Mouse (Mus musculus): ENCODE results near the gene Gm28053. TPM values are rescaled to one million over a fixed set of nuclear protein-coding genes. Genes with fewer than 3 reads are reported as not detected.

Gm28053 gene
- polyA plus RNA-seq, 1 experiment from 2014 or later, result 0.59 TPM

DNA sequence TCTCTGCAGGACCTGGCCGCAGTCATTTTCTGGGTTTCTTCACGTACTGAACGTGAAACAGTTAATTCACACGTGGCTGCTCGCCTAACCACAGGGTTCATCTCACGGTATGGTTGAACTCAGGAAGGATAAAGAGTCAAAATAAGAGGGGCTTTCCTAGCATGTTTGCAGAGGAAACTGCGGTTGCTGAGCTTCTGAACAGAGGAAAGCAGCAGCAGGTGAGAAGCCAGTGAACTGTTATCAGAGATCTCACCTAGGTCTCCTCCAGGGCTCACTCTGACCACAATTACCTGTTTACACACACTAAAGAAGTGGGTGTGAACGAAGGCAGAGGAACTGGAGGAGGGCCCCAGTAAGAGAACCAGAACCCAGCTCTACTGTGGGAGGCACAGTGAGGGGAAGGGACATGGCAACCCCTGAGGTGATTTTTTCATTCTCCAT is 14.5 kb downstream of the Gm28053 start:
- DNase-seq (ENCODE audit: low spot score) (no peak), ATAC-seq (ENCODE audit: low FRiP score, low TSS enrichment) (no peak)
- Histone ChIP-seq H3K36me3 (ENCODE audit: control insufficient read depth, insufficient read depth, low read length) (no peaks in the 10 kb centered on the region), H3K9ac (ENCODE audit: low read length) (no peak overlapping the region), H3K9me3 (ENCODE audit: control insufficient read depth, low read length) (no peaks in the 10 kb centered on the region), H3K4me2 (replicated peaks; ENCODE audit: low read depth) (no peak overlapping the region), H3K27ac (replicated peaks) (no peak overlapping the region), H3K27me3 (ENCODE audit: control insufficient read depth, insufficient read depth, low read length) (no peaks in the 10 kb centered on the region), H3K4me1 (replicated peaks; ENCODE audit: control insufficient read depth, insufficient read depth) (no peaks in the 10 kb centered on the region), H3K4me3 (ENCODE audit: low read depth, low read length) (no peak overlapping the region)
- no peak for TF ChIP-seq EP300 (optimal IDR thresholded peaks at IDR 0.05)
- no peak for TF ChIP-seq CTCF (IDR thresholded peaks at IDR 0.05; ENCODE audit: low read depth)
- WGBS, result 40% methylated on average over 8 of the region's 8 CpGs

DNA sequence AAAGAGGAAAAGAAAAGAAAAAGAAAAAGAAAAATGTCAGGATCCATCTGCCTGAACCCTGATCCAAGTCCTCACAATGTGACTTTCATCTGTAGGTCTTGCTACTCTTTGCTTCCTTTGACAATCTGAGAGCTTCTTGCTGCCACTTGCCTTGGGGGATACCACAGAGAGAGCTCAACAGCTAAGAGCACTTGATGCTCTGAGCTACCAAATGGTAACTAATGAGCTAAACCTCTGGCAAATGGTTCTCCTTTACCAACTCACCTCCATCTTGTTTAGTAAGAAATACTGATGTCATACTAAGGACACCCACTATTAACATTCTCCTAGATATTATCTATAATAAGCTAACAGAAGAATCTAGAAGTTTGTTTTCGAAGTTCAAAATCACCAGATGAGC is 15.3 kb downstream of the Gm28053 start:
- no peaks in the 10 kb centered on the region for H3K36me3 ChIP-seq (ENCODE audit: control insufficient read depth, insufficient read depth, low read length)
- ATAC-seq (ENCODE audit: low FRiP score, low TSS enrichment) (no peak), DNase-seq (ENCODE audit: low spot score) (no peak)
- H3K4me2 ChIP-seq (replicated peaks; ENCODE audit: low read depth), result no peak overlapping the region
- no peak for TF ChIP-seq CTCF (IDR thresholded peaks at IDR 0.05; ENCODE audit: low read depth)
- no peaks in the 10 kb centered on the region for H3K27me3 ChIP-seq (ENCODE audit: control insufficient read depth, insufficient read depth, low read length)
- no peak overlapping the region for H3K9ac ChIP-seq (ENCODE audit: low read length)
- H3K27ac ChIP-seq (replicated peaks), result no peak overlapping the region
- no peak overlapping the region for H3K4me3 ChIP-seq (ENCODE audit: low read depth, low read length)
- no peaks in the 10 kb centered on the region for H3K9me3 ChIP-seq (ENCODE audit: control insufficient read depth, low read length)
- 80% methylated on average over 1 of the region's 1 CpGs for WGBS
- H3K4me1 ChIP-seq (replicated peaks; ENCODE audit: control insufficient read depth, insufficient read depth), result no peaks in the 10 kb centered on the region

DNA sequence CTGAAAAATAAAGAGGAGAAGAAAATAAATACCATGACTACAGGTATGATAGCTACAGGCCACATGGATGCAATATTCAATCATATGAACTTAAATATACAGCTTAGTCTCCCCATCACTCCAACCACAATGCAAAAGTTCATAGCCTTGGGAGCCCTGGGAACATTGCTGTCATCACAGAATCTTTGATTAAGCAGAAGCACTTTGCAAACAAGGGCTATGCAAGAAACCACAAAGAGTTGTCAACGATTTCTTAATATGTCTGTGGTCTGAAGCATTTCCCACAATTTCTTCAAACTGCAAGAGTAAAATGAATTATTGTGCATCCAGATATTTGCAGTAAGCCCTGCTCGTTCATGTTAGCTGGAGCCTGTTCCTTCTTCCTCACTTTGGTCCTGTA is 18.6 kb downstream of the Gm28053 start:
- Histone ChIP-seq H3K4me1 (replicated peaks; ENCODE audit: control insufficient read depth, insufficient read depth) (0 out of 2 replicates have a peak, but pooled peaks cover 2% of the 10 kb centered on the region), H3K36me3 (ENCODE audit: control insufficient read depth, insufficient read depth, low read length) (no peaks in the 10 kb centered on the region), H3K4me2 (replicated peaks; ENCODE audit: low read depth) (no peak overlapping the region), H3K27me3 (ENCODE audit: control insufficient read depth, insufficient read depth, low read length) (no peaks in the 10 kb centered on the region), H3K4me3 (ENCODE audit: low read depth, low read length) (no peak overlapping the region), H3K9ac (ENCODE audit: low read length) (no peak overlapping the region), H3K27ac (replicated peaks) (no peak overlapping the region), H3K9me3 (ENCODE audit: control insufficient read depth, low read length) (no peaks in the 10 kb centered on the region)
- TF ChIP-seq EP300 (optimal IDR thresholded peaks at IDR 0.05) (no peak), CTCF (IDR thresholded peaks at IDR 0.05; ENCODE audit: low read depth) (no peak)
- WGBS, result 76% methylated on average over 2 of the region's 2 CpGs
- ATAC-seq (ENCODE audit: low FRiP score, low TSS enrichment) (no peak), DNase-seq (ENCODE audit: low spot score) (no peak)

DNA sequence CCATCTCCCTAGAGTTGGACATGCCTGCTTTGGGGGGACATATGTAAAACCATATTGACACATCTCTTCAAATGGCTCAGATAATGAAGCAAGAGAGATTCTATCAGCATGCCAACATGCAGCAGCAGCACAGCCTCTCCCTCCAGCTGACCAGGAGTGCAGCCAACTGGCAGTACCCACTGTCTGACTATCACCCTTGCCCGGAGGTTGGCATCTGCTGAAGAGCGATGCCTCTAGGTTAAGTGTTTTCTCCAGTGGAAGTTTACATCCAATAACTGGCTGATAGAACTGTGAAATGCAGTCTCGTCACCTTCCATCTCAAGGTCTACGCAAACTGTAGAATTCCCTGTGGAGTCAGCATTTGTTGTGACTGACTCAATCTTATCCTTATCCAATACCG is 19.3 kb downstream of the Gm28053 start:
- ATAC-seq (ENCODE audit: low FRiP score, low TSS enrichment), result no peak
- 91% methylated on average over 5 of the region's 5 CpGs for WGBS
- H3K36me3 ChIP-seq (ENCODE audit: control insufficient read depth, insufficient read depth, low read length), result no peaks in the 10 kb centered on the region

DNA sequence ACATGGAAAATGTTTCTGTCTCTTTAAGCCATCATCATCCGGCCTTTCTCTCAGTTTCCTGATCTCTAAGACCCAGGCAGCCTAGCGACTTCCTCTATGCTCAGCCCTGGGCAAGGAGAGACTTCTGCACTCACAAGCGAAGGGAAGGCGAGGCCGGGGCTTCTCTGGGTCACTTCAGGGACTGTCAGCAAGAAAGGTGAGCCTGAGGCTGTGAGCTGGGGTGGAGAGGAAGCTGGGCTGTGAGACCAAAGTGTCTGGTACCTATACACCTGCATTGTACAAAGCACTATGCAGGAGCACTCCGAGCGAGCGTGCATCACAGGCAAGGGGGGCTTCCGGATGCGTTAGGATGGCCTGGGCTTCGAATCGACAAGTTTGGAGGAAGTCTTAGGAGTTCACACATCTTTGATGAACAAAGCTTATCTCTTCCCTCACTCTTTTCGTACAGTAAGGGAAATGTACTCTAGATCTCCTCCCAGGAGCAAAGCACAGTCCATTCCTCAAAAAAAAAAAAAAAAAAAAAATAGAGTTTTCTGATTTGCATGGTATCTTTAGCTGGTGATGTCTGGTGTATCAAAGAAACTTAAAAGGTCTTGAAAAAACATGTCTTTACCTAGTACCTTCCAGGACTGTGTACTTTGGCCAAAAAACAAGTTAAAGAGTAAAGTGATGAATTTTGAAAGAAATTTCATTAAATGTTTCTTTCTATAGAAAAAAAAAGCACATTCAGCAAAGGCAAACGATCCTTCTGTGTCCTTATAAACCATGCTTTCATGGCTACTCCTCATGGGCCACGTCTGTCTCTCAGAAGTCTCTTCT is 20.8 kb downstream of the Gm28053 start, which contains the start of gene Gimap1:
Gene Gimap1 (plus strand): TSS at position 94 of the 819 bp plus-strand sequence.
- H3K4me2 ChIP-seq (replicated peaks; ENCODE audit: low read depth), result peak within 1 kb of the TSS; percentile 14; the same call in 1 of the 2 replicates

More for the DNA sequence above, 19.3 kb downstream of the Gm28053 start:
- H3K4me2 ChIP-seq (replicated peaks; ENCODE audit: low read depth), result no peak overlapping the region
- no peak overlapping the region for H3K4me3 ChIP-seq (ENCODE audit: low read depth, low read length)
- no peak overlapping the region for H3K27ac ChIP-seq (replicated peaks)
- H3K9ac ChIP-seq (ENCODE audit: low read length), result no peak overlapping the region
- peaks cover 2% of the 10 kb centered on the region; the same call in 1 of the 2 replicates for H3K4me1 ChIP-seq (replicated peaks; ENCODE audit: control insufficient read depth, insufficient read depth)
- no peaks in the 10 kb centered on the region for H3K27me3 ChIP-seq (ENCODE audit: control insufficient read depth, insufficient read depth, low read length)
- no peak for DNase-seq (ENCODE audit: low spot score)
- no peak for TF ChIP-seq CTCF (IDR thresholded peaks at IDR 0.05; ENCODE audit: low read depth)
- no peak for TF ChIP-seq EP300 (optimal IDR thresholded peaks at IDR 0.05)
- no peaks in the 10 kb centered on the region for H3K9me3 ChIP-seq (ENCODE audit: control insufficient read depth, low read length)

DNA sequence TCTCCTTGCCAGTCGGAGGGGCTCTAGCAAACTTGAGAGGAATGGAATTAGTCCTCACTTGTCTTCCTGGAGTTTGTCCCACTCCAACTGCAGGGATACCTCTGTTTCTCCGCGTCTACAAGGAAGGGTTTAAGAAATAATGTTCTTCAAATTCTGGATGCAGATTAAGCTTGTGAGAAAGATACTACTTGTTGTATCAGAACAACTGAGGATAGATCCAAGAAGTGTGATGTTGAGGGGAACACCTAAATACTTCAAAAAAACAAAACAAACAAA is 21.3 kb downstream of the Gm28053 start:
- Histone ChIP-seq H3K9me3 (ENCODE audit: control insufficient read depth, low read length) (no peaks in the 10 kb centered on the region), H3K9ac (ENCODE audit: low read length) (no peak overlapping the region), H3K27ac (replicated peaks) (no peak overlapping the region), H3K4me1 (replicated peaks; ENCODE audit: control insufficient read depth, insufficient read depth) (peaks cover 2% of the 10 kb centered on the region; the same call in 1 of the 2 replicates), H3K27me3 (ENCODE audit: control insufficient read depth, insufficient read depth, low read length) (no peaks in the 10 kb centered on the region), H3K4me2 (replicated peaks; ENCODE audit: low read depth) (peak overlapping the region; percentile 14; the same call in 1 of the 2 replicates), H3K4me3 (ENCODE audit: low read depth, low read length) (no peak overlapping the region), H3K36me3 (ENCODE audit: control insufficient read depth, insufficient read depth, low read length) (no peaks in the 10 kb centered on the region)
- ATAC-seq (ENCODE audit: low FRiP score, low TSS enrichment), result no peak
- TF ChIP-seq EP300 (optimal IDR thresholded peaks at IDR 0.05) (no peak), CTCF (IDR thresholded peaks at IDR 0.05; ENCODE audit: low read depth) (no peak)
- WGBS, result 85% methylated on average over 3 of the region's 3 CpGs
- DNase-seq (ENCODE audit: low spot score), result no peak

More for the DNA sequence above, 20.8 kb downstream of the Gm28053 start, which contains the start of gene Gimap1:
- H3K4me1 ChIP-seq (replicated peaks; ENCODE audit: control insufficient read depth, insufficient read depth), result peaks cover 2% of the 10 kb centered on the region; the same call in 1 of the 2 replicates
- no peak for ATAC-seq (ENCODE audit: low FRiP score, low TSS enrichment)
- H3K27ac ChIP-seq (replicated peaks), result no peak within 1 kb of the TSS
- no peaks in the 10 kb centered on the region for H3K27me3 ChIP-seq (ENCODE audit: control insufficient read depth, insufficient read depth, low read length)
- TF ChIP-seq EP300 (optimal IDR thresholded peaks at IDR 0.05) (no peak), CTCF (IDR thresholded peaks at IDR 0.05; ENCODE audit: low read depth) (no peak)
- H3K36me3 ChIP-seq (ENCODE audit: control insufficient read depth, insufficient read depth, low read length), result no peaks in the 10 kb centered on the region
- H3K9ac ChIP-seq (ENCODE audit: low read length), result no peak within 1 kb of the TSS
- WGBS, result 67% methylated on average over 15 of the region's 15 CpGs
- H3K9me3 ChIP-seq (ENCODE audit: control insufficient read depth, low read length), result no peaks in the 10 kb centered on the region
- no peak for DNase-seq (ENCODE audit: low spot score)
- 0 out of 2 replicates have a peak within 1 kb of the TSS, but pooled peaks have one; percentile 12 for H3K4me3 ChIP-seq (ENCODE audit: low read depth, low read length)

All from stomach, postnatal 0 days (tissue).